Mouse (Mus musculus) natural killer cell, adult 2 months (primary cell): ENCODE data around the gene Sumf1.

ENCODE experiments used
- DNase-seq, 2 experiments: peaks; one replicate each; pipeline ENCODE4 v3.0.0; 2022; ENCODE audit warnings: low spot score in 2 of 2

The Sumf1 gene

GRCm38 (mm10) chr6:108148435-108148834 lies 36.9 kb downstream of the Sumf1 start:
- no peak for DNase-seq

- DNase-seq = no peak
These were observed 38.7 kb downstream of the Sumf1 start for GRCm38 (mm10) chr6:108146637-108147036.

- DNase-seq = no peak
These were observed 39.3 kb downstream of the Sumf1 start for GRCm38 (mm10) chr6:108145941-108146588.

GRCm38 (mm10) chr6:108145241-108145640 lies 40.1 kb downstream of the Sumf1 start:
- no peak for DNase-seq

- DNase-seq = no peak
These were observed 42.6 kb downstream of the Sumf1 start for GRCm38 (mm10) chr6:108142796-108143195.

GRCm38 (mm10) chr6:108140722-108141490 lies 44.5 kb downstream of the Sumf1 start:
- no peak for DNase-seq

GRCm38 (mm10) chr6:108137031-108137430 lies 48.4 kb downstream of the Sumf1 start:
- DNase-seq = no peak

GRCm38 (mm10) chr6:108136286-108136685 lies 49.1 kb downstream of the Sumf1 start:
- no peak for DNase-seq

GRCm38 (mm10) chr6:108132268-108132935 lies 53.0 kb downstream of the Sumf1 start:
- DNase-seq = no peak

- no peak for DNase-seq
These were observed 54.7 kb downstream of the Sumf1 start for GRCm38 (mm10) chr6:108130718-108131117.

GRCm38 (mm10) chr6:108126631-108127030 lies 58.8 kb downstream of the Sumf1 start:
- DNase-seq = no peak

GRCm38 (mm10) chr6:108125474-108125873 lies 59.9 kb downstream of the Sumf1 start:
- DNase-seq = no peak

GRCm38 (mm10) chr6:108117881-108118280 lies 67.5 kb downstream of the Sumf1 start:
- no peak for DNase-seq

GRCm38 (mm10) chr6:108114971-108115370 lies 70.4 kb downstream of the Sumf1 start:
- DNase-seq = no peak

GRCm38 (mm10) chr6:108111693-108112092 lies 73.7 kb downstream of the Sumf1 start:
- DNase-seq = no peak

GRCm38 (mm10) chr6:108110336-108110735 lies 75.0 kb downstream of the Sumf1 start:
- no peak for DNase-seq

GRCm38 (mm10) chr6:108107376-108107775 lies 78.0 kb downstream of the Sumf1 start:
- no peak for DNase-seq

- DNase-seq = no peak
These were observed 83.2 kb downstream of the Sumf1 start for GRCm38 (mm10) chr6:108101936-108102830.

- no peak for DNase-seq
These were observed 86.5 kb downstream of the Sumf1 start for GRCm38 (mm10) chr6:108098846-108099217.

GRCm38 (mm10) chr6:108098171-108098845 lies 87.1 kb downstream of the Sumf1 start:
- DNase-seq = peak; percentile 64 to 71

GRCm38 (mm10) chr6:108095445-108095844 lies 89.9 kb downstream of the Sumf1 start:
- DNase-seq = no peak
